Comparison of ENCODE assay signal across 8 mouse cellular contexts in genomic region chr3:138488584-138489326, GRCm38 (mm10). TPM values are rescaled to one million over a fixed set of nuclear protein-coding genes. Genes with fewer than 3 reads are reported as not detected.
DNase-seq lines count a peak whose midpoint lies in the region; ATAC-seq and TF ChIP-seq lines count a peak whose summit lies in the region.

No protein-coding gene starts in this region.

- in situ Hi-C loops in ES-E14 (cut with MboI; ENCODE audit: low sequenced_read_pairs in 2 of 2, unreplicated experiment in 2 of 2), result no loop called here

- no peak overlapping the region; the same call in 1 of the 2 replicates for H3K27ac ChIP-seq in ES-E14 (ENCODE audit: insufficient read depth, low read depth, low read length, poor library complexity, severe bottlenecking)
- peak overlapping the region; percentile 45 for H3K27ac ChIP-seq in bone marrow macrophage, adult 2 months (ENCODE audit: insufficient read depth, low read depth, low read length)
- H3K27ac ChIP-seq in heart, embryonic 15.5 days, result peak overlapping the region; percentile 83
- peak overlapping the region; percentile 41 for H3K27ac ChIP-seq in liver, embryonic 14.5 days
- H3K27ac ChIP-seq in stomach, embryonic 14.5 days (ENCODE audit: low read length), result peak overlapping the region; percentile 59

- peaks cover 0 to 4% of the 10 kb centered on the region in 2 experiments; a peak in 1 of 4 replicates for H3K4me1 ChIP-seq in ES-E14 (ENCODE audit: control insufficient read depth in 2 of 2, insufficient read depth in 2 of 2, low read length in 2 of 2, poor library complexity in 1 of 2)
- peaks cover 15% of the 10 kb centered on the region for H3K4me1 ChIP-seq in bone marrow macrophage, adult 2 months (ENCODE audit: control insufficient read depth, insufficient read depth, low read length)
- H3K4me1 ChIP-seq in heart, embryonic 15.5 days (replicated peaks), result peaks cover 13% of the 10 kb centered on the region
- peaks cover 6 to 9% of the 10 kb centered on the region in 2 experiments; a peak in 3 of 4 replicates for H3K4me1 ChIP-seq in liver, embryonic 14.5 days (replicated peaks; ENCODE audit: control insufficient read depth in 2 of 2, insufficient read depth in 2 of 2, low read length in 1 of 2)
- no peaks in the 10 kb centered on the region for H3K4me1 ChIP-seq in stomach, embryonic 14.5 days (ENCODE audit: control insufficient read depth, insufficient read depth, low read length)

- peaks cover 5% of the 10 kb centered on the region; the same call in 1 of the 2 replicates for H3K36me3 ChIP-seq in ES-E14 (ENCODE audit: control insufficient read depth, insufficient read depth, low read length, poor library complexity, severe bottlenecking)
- peaks cover 13% of the 10 kb centered on the region for H3K36me3 ChIP-seq in heart, embryonic 15.5 days
- H3K36me3 ChIP-seq in liver, embryonic 14.5 days (replicated peaks; ENCODE audit: control insufficient read depth, insufficient read depth, low read depth), result peaks cover 8% of the 10 kb centered on the region
- peaks cover 6% of the 10 kb centered on the region for H3K36me3 ChIP-seq in stomach, embryonic 14.5 days (ENCODE audit: control insufficient read depth, insufficient read depth, low read length)

- peak overlapping the region; percentile 77 for H3K4me2 ChIP-seq in heart, embryonic 15.5 days
- H3K4me2 ChIP-seq in liver, embryonic 14.5 days (ENCODE audit: low read depth), result peak overlapping the region; percentile 68
- H3K4me2 ChIP-seq in stomach, embryonic 14.5 days (replicated peaks; ENCODE audit: low read depth, low read length), result peak overlapping the region; percentile 73

- peak; percentile 61 for ATAC-seq in heart, embryonic 15.5 days (replicated peaks; ENCODE audit: insufficient number of reproducible peaks, insufficient read depth, low FRiP score, low read depth)
- ATAC-seq in liver, embryonic 14.5 days (ENCODE audit: insufficient read depth), result peak; percentile 72
- ATAC-seq in stomach, embryonic 14.5 days (ENCODE audit: insufficient number of reproducible peaks, insufficient read depth, low FRiP score, low read depth), result peak; percentile 25

- DNase-seq in kidney, postnatal 10 days, result peak; percentile 65
- no peak for DNase-seq in kidney, adult 9 months
- DNase-seq in ES-E14 (ENCODE audit: low read depth, low spot score), result no peak
- DNase-seq in liver, embryonic 14.5 days (ENCODE audit: low read depth in 3 of 3, low spot score in 3 of 3), result no peak
- no peak for DNase-seq in kidney, adult 11 months

- TF ChIP-seq EP300 in liver, embryonic 14.5 days (IDR thresholded peaks at IDR 0.05; ENCODE audit: low read depth), result no peak

- no peaks in the 10 kb centered on the region for H3K27me3 ChIP-seq in heart, embryonic 15.5 days
- no peaks in the 10 kb centered on the region for H3K27me3 ChIP-seq in liver, embryonic 14.5 days (ENCODE audit: control insufficient read depth, insufficient read depth, low read length)
- no peaks in the 10 kb centered on the region for H3K27me3 ChIP-seq in stomach, embryonic 14.5 days (ENCODE audit: control insufficient read depth, insufficient read depth, low read length)

- no peak for TF ChIP-seq POLR2A in bone marrow macrophage, adult 2 months (IDR thresholded peaks at IDR 0.05; ENCODE audit: borderline replicate concordance, low read depth, low read length)

- H3K4me3 ChIP-seq in ES-E14 (ENCODE audit: insufficient read depth in 1 of 2, low read depth in 1 of 2, low read length in 2 of 2, poor library complexity in 1 of 2, severe bottlenecking in 1 of 2), result peak overlapping the region; percentile 95 to 99
- H3K4me3 ChIP-seq in bone marrow macrophage, adult 2 months (ENCODE audit: insufficient read depth, low read length), result peak overlapping the region; percentile 81
- peak overlapping the region; percentile 90 for H3K4me3 ChIP-seq in heart, embryonic 15.5 days
- H3K4me3 ChIP-seq in liver, embryonic 14.5 days (ENCODE audit: insufficient read depth in 1 of 2, low read depth in 2 of 2, low read length in 2 of 2), result peak overlapping the region; percentile 68 to 96
- H3K4me3 ChIP-seq in stomach, embryonic 14.5 days (ENCODE audit: low read depth, low read length), result peak overlapping the region; percentile 83

- TF ChIP-seq CTCF in bone marrow macrophage, adult 2 months (IDR thresholded peaks at IDR 0.05; ENCODE audit: low read depth, low read length), result no peak
- TF ChIP-seq CTCF in liver, embryonic 14.5 days (IDR thresholded peaks at IDR 0.05; ENCODE audit: low read depth), result no peak

- H3K9ac ChIP-seq in ES-E14 (ENCODE audit: insufficient read depth, low read depth, low read length, poor library complexity, severe bottlenecking), result peak overlapping the region; percentile 96
- peak overlapping the region; percentile 91 for H3K9ac ChIP-seq in heart, embryonic 15.5 days
- H3K9ac ChIP-seq in liver, embryonic 14.5 days (replicated peaks), result peak overlapping the region; percentile 94
- H3K9ac ChIP-seq in stomach, embryonic 14.5 days (replicated peaks; ENCODE audit: low read depth, low read length), result peak overlapping the region; percentile 87

- no peaks in the 10 kb centered on the region for H3K9me3 ChIP-seq in ES-E14 (ENCODE audit: control insufficient read depth, insufficient read depth, low read depth, low read length)
- no peaks in the 10 kb centered on the region for H3K9me3 ChIP-seq in heart, embryonic 15.5 days (replicated peaks)
- no peaks in the 10 kb centered on the region for H3K9me3 ChIP-seq in liver, embryonic 14.5 days (ENCODE audit: control insufficient read depth, low read length)
- H3K9me3 ChIP-seq in stomach, embryonic 14.5 days (ENCODE audit: control insufficient read depth, low read depth, low read length), result no peaks in the 10 kb centered on the region

- WGBS in heart, embryonic 15.5 days, result under 1% methylated on average over 59 of the region's 61 CpGs
- WGBS in liver, embryonic 14.5 days (ENCODE audit: insufficient replicate concordance), result under 1% methylated on average over 60 of the region's 61 CpGs
- WGBS in stomach, embryonic 14.5 days, result under 1% methylated on average over 61 of the region's 61 CpGs

TF ChIP-seq in ES-E14, 5 proteins besides CTCF, POLR2A, EP300 and RAD21:
- TF ChIP-seq MAFK (IDR thresholded peaks at IDR 0.05; ENCODE audit: insufficient read depth, low read depth, low read length), result no peak
- TF ChIP-seq HCFC1 (IDR thresholded peaks at IDR 0.05; ENCODE audit: borderline replicate concordance, insufficient read depth, low read length), result no peak
- no peak for TF ChIP-seq CHD2 (IDR thresholded peaks at IDR 0.05; ENCODE audit: low read depth, low read length)
- no peak for TF ChIP-seq ZNF384 (IDR thresholded peaks at IDR 0.05; ENCODE audit: low read depth, low read length)
- TF ChIP-seq ZC3H11A (IDR thresholded peaks at IDR 0.05; ENCODE audit: borderline replicate concordance, low read depth, low read length), result no peak
TF ChIP-seq in ES-E14: peak in this region for 0.

RNA-seq across cellular contexts. Expression of gene Metap1, which starts 0.6 kb away (rescaled TPM):
- 50.8 and 67.7 TPM in 2 replicates for total RNA-seq in ES-E14 (2012; rRNA removed)
- polyA plus RNA-seq in bone marrow macrophage, adult 2 months (2012; ENCODE audit: insufficient read depth, insufficient read length, missing spikeins), result 22.6 and 33.7 TPM in 2 replicates
- 34.4 and 36.9 TPM in 2 replicates for polyA plus RNA-seq in heart, embryonic 15.5 days (2015; fragmentation: Nextera tagmentation; extraction: Ambion mirVana)
- polyA plus RNA-seq in liver, embryonic 14.5 days (2012; rRNA removed), result 15.8 and 22.2 TPM in 2 replicates
- polyA plus RNA-seq in liver, embryonic 14.5 days (2014; fragmentation: Nextera tagmentation; extraction: Ambion mirVana), result 21.9 and 25.4 TPM in 2 replicates
- 59.6 and 66.2 TPM in 2 replicates for polyA plus RNA-seq in stomach, embryonic 14.5 days (2014; fragmentation: Nextera tagmentation; extraction: Ambion mirVana)

RNA-seq across cellular contexts. Expression of gene Eif4e, which starts 37.2 kb away (rescaled TPM):
- 202 and 235 TPM in 2 replicates for total RNA-seq in ES-E14 (2012; rRNA removed)
- 92.7 and 102 TPM in 2 replicates for polyA plus RNA-seq in bone marrow macrophage, adult 2 months (2012; ENCODE audit: insufficient read depth, insufficient read length, missing spikeins)
- polyA plus RNA-seq in heart, embryonic 15.5 days (2015; fragmentation: Nextera tagmentation; extraction: Ambion mirVana), result 207 and 232 TPM in 2 replicates
- polyA plus RNA-seq in liver, embryonic 14.5 days (2012; rRNA removed), result 22.6 and 74.4 TPM in 2 replicates
- 180 and 187 TPM in 2 replicates for polyA plus RNA-seq in liver, embryonic 14.5 days (2014; fragmentation: Nextera tagmentation; extraction: Ambion mirVana)
- 343 and 347 TPM in 2 replicates for polyA plus RNA-seq in stomach, embryonic 14.5 days (2014; fragmentation: Nextera tagmentation; extraction: Ambion mirVana)

RNA-seq across cellular contexts. Expression of gene Adh5, which starts 45.9 kb away (rescaled TPM):
- total RNA-seq in ES-E14 (2012; rRNA removed), result 222 and 245 TPM in 2 replicates
- polyA plus RNA-seq in bone marrow macrophage, adult 2 months (2012; ENCODE audit: insufficient read depth, insufficient read length, missing spikeins), result 80.6 and 86.5 TPM in 2 replicates
- 152 and 163 TPM in 2 replicates for polyA plus RNA-seq in heart, embryonic 15.5 days (2015; fragmentation: Nextera tagmentation; extraction: Ambion mirVana)
- polyA plus RNA-seq in liver, embryonic 14.5 days (2012; rRNA removed), result 27.6 and 38.9 TPM in 2 replicates
- polyA plus RNA-seq in liver, embryonic 14.5 days (2014; fragmentation: Nextera tagmentation; extraction: Ambion mirVana), result 87.4 and 92.6 TPM in 2 replicates
- 191 and 206 TPM in 2 replicates for polyA plus RNA-seq in stomach, embryonic 14.5 days (2014; fragmentation: Nextera tagmentation; extraction: Ambion mirVana)
